In the genomic region with DNA sequence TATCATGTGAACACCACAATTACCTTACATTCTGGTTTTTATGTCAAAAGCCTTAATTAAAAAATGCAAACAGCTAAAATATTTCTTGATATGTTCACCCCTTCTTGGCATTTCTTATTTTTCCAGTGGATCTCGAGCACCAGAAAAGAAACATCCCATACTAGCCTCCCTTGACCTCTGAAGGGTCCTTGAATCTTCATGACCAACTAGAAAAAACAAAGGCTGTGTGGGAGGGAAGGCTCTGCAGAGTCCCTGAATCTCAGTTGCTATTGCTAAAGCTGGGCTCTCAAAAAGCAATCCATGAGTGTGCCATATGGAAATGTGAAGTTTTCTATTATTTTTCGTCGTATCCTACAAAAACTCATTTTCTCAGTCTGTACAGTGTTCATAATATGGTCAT, we compare ENCODE assay signal across 18 mouse cellular contexts.
A peak's percentile ranks its signal among the peaks of the same experiment; 100 is the strongest.
DNase-seq lines count a peak whose midpoint lies in the region; ATAC-seq and TF ChIP-seq lines count a peak whose summit lies in the region.
"Had no signal": no experiment of that assay in that cellular context is flagged by ENCODE, and none has a peak within 500 bp of the region (broad histone marks: within the 10 kb centered on the region; RNA-seq: fewer than 3 reads in every experiment).

No protein-coding gene starts in this region.

- H3K4me1 ChIP-seq in kidney, embryonic 15.5 days: peaks cover 24% of the 10 kb centered on the region
- H3K4me1 ChIP-seq in forebrain, embryonic 11.5 days (replicated peaks; ENCODE audit: control insufficient read depth, insufficient read depth, low read length): peaks cover 6% of the 10 kb centered on the region
- peaks cover 18% of the 10 kb centered on the region; the same call in 1 of the 2 replicates for H3K4me1 ChIP-seq in forebrain, postnatal 0 days (ENCODE audit: insufficient read depth)
- H3K4me1 ChIP-seq in midbrain, embryonic 16.5 days (ENCODE audit: control insufficient read depth, insufficient read depth, low read length): peaks cover 24% of the 10 kb centered on the region
- no peaks in the 10 kb centered on the region for H3K4me1 ChIP-seq in liver, embryonic 12.5 days
- H3K4me1 ChIP-seq: embryonic facial prominence, embryonic 15.5 days; heart, embryonic 10.5 days; intestine, embryonic 15.5 days; lung, embryonic 15.5 days had no signal

- no peaks in the 10 kb centered on the region for H3K27me3 ChIP-seq in kidney, embryonic 15.5 days
- no peaks in the 10 kb centered on the region for H3K27me3 ChIP-seq in forebrain, embryonic 11.5 days (ENCODE audit: control insufficient read depth, insufficient read depth, low read length)
- H3K27me3 ChIP-seq in forebrain, postnatal 0 days (ENCODE audit: insufficient read depth, low read length): no peaks in the 10 kb centered on the region
- no peaks in the 10 kb centered on the region for H3K27me3 ChIP-seq in midbrain, embryonic 16.5 days (ENCODE audit: control insufficient read depth, insufficient read depth, low read depth, low read length)
- H3K27me3 ChIP-seq in liver, embryonic 12.5 days (replicated peaks): no peaks in the 10 kb centered on the region
- H3K27me3 ChIP-seq: embryonic facial prominence, embryonic 15.5 days; intestine, embryonic 15.5 days; limb, embryonic 13.5 days; lung, embryonic 15.5 days had no signal

- H3K27ac ChIP-seq in kidney, embryonic 15.5 days: peak overlapping the region; percentile 57; the same call in 1 of the 2 replicates
- peak overlapping the region; percentile 37; the same call in 1 of the 2 replicates for H3K27ac ChIP-seq in forebrain, embryonic 11.5 days (ENCODE audit: low read depth, low read length)
- H3K27ac ChIP-seq in forebrain, postnatal 0 days (ENCODE audit: low read depth, low read length): peak overlapping the region; percentile 57; the same call in 1 of the 2 replicates
- peak overlapping the region; percentile 64 for H3K27ac ChIP-seq in midbrain, embryonic 16.5 days (ENCODE audit: low read length)
- H3K27ac ChIP-seq in liver, embryonic 12.5 days: no peak overlapping the region
- H3K27ac ChIP-seq: embryonic facial prominence, embryonic 15.5 days; heart, embryonic 10.5 days; intestine, embryonic 15.5 days; limb, embryonic 13.5 days; liver, embryonic 14.5 days; lung, embryonic 15.5 days; macrophage had no signal

- TF ChIP-seq CTCF in forebrain, postnatal 0 days (IDR thresholded peaks at IDR 0.05; ENCODE audit: low read depth): no peak

- no peaks in the 10 kb centered on the region for H3K9me3 ChIP-seq in kidney, embryonic 15.5 days (replicated peaks)
- peaks cover 2% of the 10 kb centered on the region; the same call in 1 of the 2 replicates for H3K9me3 ChIP-seq in forebrain, embryonic 11.5 days (ENCODE audit: control insufficient read depth, low read length)
- no peaks in the 10 kb centered on the region for H3K9me3 ChIP-seq in forebrain, postnatal 0 days (ENCODE audit: low read length)
- H3K9me3 ChIP-seq in midbrain, embryonic 16.5 days (replicated peaks; ENCODE audit: control insufficient read depth, low read length, poor library complexity, severe bottlenecking): no peaks in the 10 kb centered on the region; the same call in 1 of the 2 replicates
- no peaks in the 10 kb centered on the region for H3K9me3 ChIP-seq in liver, embryonic 12.5 days (replicated peaks)
- H3K9me3 ChIP-seq: embryonic facial prominence, embryonic 15.5 days; heart, embryonic 10.5 days; intestine, embryonic 15.5 days; lung, embryonic 15.5 days had no signal

- H3K4me2 ChIP-seq in kidney, embryonic 15.5 days: no peak overlapping the region
- H3K4me2 ChIP-seq in forebrain, embryonic 11.5 days (ENCODE audit: low read depth, low read length, severe bottlenecking): no peak overlapping the region
- no peak overlapping the region for H3K4me2 ChIP-seq in forebrain, postnatal 0 days (ENCODE audit: low read depth)
- no peak overlapping the region for H3K4me2 ChIP-seq in midbrain, embryonic 16.5 days (ENCODE audit: low read length)
- H3K4me2 ChIP-seq in liver, embryonic 12.5 days: no peak overlapping the region
- H3K4me2 ChIP-seq: embryonic facial prominence, embryonic 15.5 days; intestine, embryonic 15.5 days; limb, embryonic 13.5 days; lung, embryonic 15.5 days had no signal

- WGBS in kidney, embryonic 15.5 days: 56% methylated on average over 3 of the region's 3 CpGs
- WGBS in forebrain, embryonic 11.5 days: 88% methylated on average over 3 of the region's 3 CpGs
- WGBS in forebrain, postnatal 0 days: 66% methylated on average over 3 of the region's 3 CpGs
- 87% methylated on average over 3 of the region's 3 CpGs for WGBS in midbrain, embryonic 16.5 days
- WGBS in liver, embryonic 12.5 days (ENCODE audit: insufficient replicate concordance): 56% methylated on average over 3 of the region's 3 CpGs

- no peak for ATAC-seq in kidney, embryonic 15.5 days (replicated peaks; ENCODE audit: low FRiP score)
- ATAC-seq in forebrain, embryonic 11.5 days (replicated peaks; ENCODE audit: low FRiP score): no peak
- ATAC-seq in forebrain, postnatal 0 days: no peak
- ATAC-seq in midbrain, embryonic 16.5 days: no peak
- ATAC-seq in liver, embryonic 12.5 days: no peak
- ATAC-seq: intestine, embryonic 15.5 days had no signal

- no peak overlapping the region for H3K9ac ChIP-seq in kidney, embryonic 15.5 days
- no peak overlapping the region for H3K9ac ChIP-seq in forebrain, embryonic 11.5 days (ENCODE audit: low read length)
- no peak overlapping the region for H3K9ac ChIP-seq in forebrain, postnatal 0 days
- H3K9ac ChIP-seq in midbrain, embryonic 16.5 days (ENCODE audit: low read depth, low read length): no peak overlapping the region
- no peak overlapping the region for H3K9ac ChIP-seq in liver, embryonic 12.5 days
- H3K9ac ChIP-seq: embryonic facial prominence, embryonic 15.5 days; intestine, embryonic 15.5 days; limb, embryonic 13.5 days; liver, embryonic 14.5 days; lung, embryonic 15.5 days had no signal

- no peaks in the 10 kb centered on the region for H3K36me3 ChIP-seq in kidney, embryonic 15.5 days
- H3K36me3 ChIP-seq in forebrain, embryonic 11.5 days (ENCODE audit: control insufficient read depth, insufficient read depth, low read length): no peaks in the 10 kb centered on the region
- H3K36me3 ChIP-seq in forebrain, postnatal 0 days (ENCODE audit: insufficient read depth): no peaks in the 10 kb centered on the region
- no peaks in the 10 kb centered on the region for H3K36me3 ChIP-seq in midbrain, embryonic 16.5 days (ENCODE audit: control insufficient read depth, insufficient read depth, low read length)
- no peaks in the 10 kb centered on the region for H3K36me3 ChIP-seq in liver, embryonic 12.5 days
- H3K36me3 ChIP-seq: embryonic facial prominence, embryonic 15.5 days; heart, embryonic 10.5 days; intestine, embryonic 15.5 days; limb, embryonic 13.5 days; lung, embryonic 15.5 days had no signal

- no peak overlapping the region for H3K4me3 ChIP-seq in kidney, embryonic 15.5 days (replicated peaks)
- no peak overlapping the region for H3K4me3 ChIP-seq in forebrain, embryonic 11.5 days (ENCODE audit: low read depth, low read length)
- H3K4me3 ChIP-seq in forebrain, postnatal 0 days (ENCODE audit: low read depth, low read length): no peak overlapping the region
- H3K4me3 ChIP-seq in midbrain, embryonic 16.5 days (ENCODE audit: low read depth, low read length): no peak overlapping the region
- no peak overlapping the region for H3K4me3 ChIP-seq in liver, embryonic 12.5 days
- H3K4me3 ChIP-seq: embryonic facial prominence, embryonic 15.5 days; heart, embryonic 10.5 days; intestine, embryonic 15.5 days; limb, embryonic 13.5 days; lung, embryonic 15.5 days had no signal

- no peak for DNase-seq in kidney, adult 8-10 months
- no peak for DNase-seq in forebrain, embryonic 11.5 days (ENCODE audit: low spot score)
- DNase-seq in forebrain, postnatal 0 days: no peak
- no peak for DNase-seq in retina, embryonic 14.5 days (ENCODE audit: low spot score)
- DNase-seq: adrenal gland, postnatal 14 days; cerebellum, adult 11-12 months; cerebellum, postnatal 36 days; thymus, postnatal 36 days had no signal
